Mouse (Mus musculus): Measurements from ENCODE around the gene Sv2a.

Sv2a gene

DNA sequence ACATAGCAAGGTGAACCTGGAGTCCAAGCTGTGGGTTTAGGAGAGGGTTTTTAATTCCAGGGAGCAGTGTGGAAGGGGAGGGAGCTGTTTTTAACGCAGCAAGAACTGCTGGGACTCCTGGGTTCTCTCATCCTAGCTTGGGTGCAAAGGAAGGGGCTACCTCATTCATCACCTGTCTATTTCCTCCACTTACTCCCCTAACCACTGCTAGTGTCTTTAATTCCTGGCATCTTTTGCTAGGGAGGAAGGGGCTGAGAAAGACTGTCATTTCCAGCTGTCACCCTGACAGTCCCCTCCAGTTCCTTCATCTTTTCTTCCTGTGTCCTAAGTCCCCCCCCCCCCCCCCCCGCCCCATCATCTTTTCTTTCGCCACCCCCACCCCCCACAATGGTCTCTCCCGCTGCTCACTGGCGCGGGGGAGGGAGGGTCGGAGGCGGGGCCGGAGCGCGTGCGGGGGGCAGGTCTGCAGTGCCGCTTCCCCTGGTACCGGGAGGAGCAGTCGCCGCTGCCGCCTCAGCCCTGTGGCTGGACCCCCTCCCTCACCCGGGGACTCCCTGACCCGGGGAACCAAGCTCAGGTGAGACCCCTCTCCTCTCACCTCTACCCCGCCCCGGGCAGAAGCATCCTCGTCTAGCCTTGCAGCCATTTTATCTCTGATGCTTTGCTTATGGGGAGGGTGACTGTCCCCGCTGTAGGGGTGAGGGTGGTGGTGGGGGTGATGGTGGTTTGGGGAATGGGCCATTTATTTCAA, at the start of gene Sv2a:
TSS of gene Sv2a (plus strand) at position 425 of the 751 bp plus-strand sequence.
- DNase-seq (ENCODE audit: low spot score in 2 of 2): peak; percentile 36 to 45

DNA sequence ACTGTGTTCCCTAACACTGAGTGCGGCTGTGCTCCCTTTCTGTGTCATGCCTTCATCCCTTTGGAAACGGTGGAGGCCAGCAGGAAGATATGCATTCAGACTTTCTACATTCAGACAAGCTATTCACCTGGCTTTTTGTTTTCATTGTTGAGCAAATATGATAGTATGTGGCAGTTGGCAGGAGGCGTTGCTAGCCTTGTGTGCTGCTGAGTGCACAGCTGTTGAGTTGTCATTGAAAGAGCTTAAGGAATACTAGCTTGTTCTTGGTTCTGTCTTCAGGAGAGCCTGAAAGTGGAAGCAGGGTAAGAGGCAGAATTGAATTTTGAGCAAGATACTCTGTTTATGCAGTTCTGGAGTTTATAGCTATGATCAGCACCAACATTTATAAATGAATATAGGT, 48.5 kb upstream of the Sv2a start:
- DNase-seq (ENCODE audit: low spot score in 2 of 2): no peak

DNA sequence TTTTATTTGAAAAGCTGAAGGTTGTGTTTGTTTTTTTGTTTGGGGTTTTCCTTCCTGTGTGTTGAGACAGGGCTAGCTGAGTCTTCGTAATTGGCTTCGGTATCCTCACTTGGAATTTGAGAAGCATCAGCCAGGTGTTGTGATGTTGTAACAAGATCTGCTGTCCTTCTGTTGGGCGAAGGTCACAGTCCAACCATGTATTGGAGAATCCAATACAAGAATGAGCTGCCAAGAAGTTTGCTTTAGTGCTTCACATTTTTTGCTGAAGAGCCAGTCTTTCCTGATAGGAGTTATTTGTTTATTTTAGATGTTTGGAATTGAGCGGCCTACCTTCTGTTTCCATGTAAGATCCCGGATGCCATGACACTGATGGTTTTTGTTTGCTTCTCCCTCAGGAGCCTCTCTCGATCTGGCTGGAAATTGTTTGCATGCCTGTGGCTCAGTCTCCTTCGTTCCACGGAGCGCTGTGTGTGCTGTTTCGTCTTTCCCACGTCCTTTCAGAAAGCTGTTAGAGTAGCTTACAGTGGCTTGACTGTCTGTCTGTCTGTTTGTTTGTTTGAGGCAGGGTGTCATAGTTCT, 47.5 kb upstream of the Sv2a start:
- no peak for DNase-seq (ENCODE audit: low spot score in 2 of 2)

DNA sequence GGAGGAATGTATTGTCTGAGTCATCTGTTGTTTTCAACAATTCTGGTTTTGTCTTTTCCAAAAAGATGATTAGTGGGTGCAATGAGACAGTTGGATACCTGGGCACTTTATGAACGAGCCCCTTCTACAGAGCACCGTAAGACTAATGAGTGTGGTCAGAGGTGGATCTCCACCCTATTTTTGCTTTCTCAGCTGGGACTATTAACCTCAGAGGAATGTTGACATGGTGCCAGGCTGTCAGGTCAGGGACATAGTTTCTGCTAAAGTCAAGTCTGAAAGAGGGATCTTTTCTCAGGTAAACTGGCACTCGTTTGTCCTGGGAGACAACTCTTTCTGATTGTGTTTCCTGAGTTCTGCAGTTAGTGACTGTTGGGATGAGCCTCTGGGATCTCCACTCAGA, 45.9 kb upstream of the Sv2a start:
- no peak for DNase-seq (ENCODE audit: low spot score in 2 of 2)

DNA sequence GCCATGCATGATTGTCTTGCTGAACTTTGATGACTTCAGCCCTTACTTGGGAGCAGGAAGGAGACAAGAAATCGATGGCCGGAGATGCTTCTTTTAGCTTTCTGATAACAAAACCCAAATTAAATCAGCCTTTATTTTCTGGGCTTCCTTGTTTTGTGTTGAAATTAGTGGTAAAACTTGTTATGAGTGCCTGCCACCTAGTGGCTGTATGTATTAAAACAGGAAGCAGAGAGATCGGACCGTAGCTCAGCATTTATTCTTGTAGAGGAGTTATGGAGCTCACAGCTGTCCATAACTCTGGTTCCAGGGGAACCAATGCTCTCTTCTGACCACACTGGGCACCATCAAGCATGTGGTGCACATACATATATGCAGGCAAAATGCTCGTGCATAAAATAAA, 33.0 kb upstream of the Sv2a start:
- peak; percentile 18 to 62 for DNase-seq (ENCODE audit: low spot score in 2 of 2)

DNA sequence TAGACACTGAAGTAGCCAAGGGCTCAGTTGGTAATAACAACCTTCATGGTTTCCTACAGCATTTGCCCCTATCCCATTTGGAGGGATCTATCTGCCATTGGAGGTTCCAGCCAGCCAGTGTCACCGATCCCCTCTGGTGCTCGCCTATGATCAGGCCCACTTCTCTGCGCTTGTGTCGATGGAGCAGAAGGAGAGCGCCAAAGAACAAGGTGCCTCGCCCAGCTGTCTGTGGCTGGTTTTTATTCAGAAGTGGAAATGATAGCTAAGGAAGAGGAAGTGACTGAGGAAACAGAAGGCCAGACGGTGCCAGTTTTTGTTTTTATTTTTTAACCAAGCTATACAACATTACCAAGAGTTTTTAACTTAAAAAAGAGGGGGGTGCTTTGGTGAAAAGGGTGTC, 29.1 kb upstream of the Sv2a start:
- no peak for DNase-seq (ENCODE audit: low spot score in 2 of 2)

DNA sequence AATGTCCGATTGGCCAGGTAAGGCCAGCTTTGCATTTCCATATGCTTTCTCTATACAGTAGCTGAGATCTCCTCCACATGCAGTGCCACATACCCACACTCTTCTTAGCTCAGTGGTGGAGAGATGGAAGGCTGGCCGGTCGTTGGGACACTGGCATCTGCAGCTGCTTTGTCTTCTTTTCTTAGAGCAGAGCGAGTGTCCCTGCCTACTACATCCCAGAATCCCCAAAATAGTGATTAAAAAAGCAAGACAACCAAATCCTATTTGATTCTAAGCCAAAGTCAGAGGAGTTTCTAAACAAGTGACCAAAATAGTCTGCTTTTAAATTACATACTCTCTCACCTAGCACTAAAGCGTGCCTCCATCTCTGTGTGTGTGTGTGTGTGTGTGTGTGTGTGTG, 28.3 kb upstream of the Sv2a start:
- DNase-seq (ENCODE audit: low spot score in 2 of 2): no peak

DNA sequence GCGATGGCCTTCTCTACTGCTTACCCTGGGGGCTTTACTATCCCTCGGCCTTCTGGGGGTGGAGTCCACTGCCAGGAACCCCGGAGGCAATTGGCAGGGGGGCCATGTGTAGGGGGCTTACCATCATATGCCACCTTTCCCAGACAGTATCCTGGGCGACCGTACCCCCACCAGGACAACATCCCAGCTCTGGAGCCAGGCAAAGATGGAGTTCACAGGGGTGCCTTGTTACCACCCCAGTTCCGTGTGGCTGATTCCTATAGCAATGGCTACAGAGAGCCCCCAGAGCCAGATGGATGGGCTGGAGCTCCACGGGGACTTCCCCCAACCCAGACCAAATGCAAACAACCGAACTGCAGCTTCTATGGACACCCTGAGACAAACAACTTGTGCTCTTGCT, 25.4 kb upstream of the Sv2a start:
- no peak for DNase-seq (ENCODE audit: low spot score in 2 of 2)

DNA sequence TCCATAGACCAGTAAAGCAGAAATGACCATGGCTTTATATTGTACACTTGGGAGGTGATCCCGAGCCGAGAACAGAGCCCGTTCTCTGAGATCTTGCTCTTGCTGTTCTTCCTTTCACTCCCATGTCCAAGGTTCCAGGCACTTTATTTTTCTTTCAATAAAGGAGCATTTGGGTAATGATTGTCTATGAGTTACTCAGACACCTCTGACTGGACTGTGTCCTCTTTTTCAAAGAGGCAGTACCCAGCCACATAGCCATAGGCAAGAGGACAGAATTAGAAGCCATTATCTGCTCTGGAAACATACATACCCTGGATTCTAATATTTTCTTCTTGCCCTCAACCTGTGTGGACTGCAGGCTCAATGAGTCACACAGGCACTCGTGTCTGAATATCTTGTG, 21.1 kb upstream of the Sv2a start:
- no peak for DNase-seq (ENCODE audit: low spot score in 2 of 2)

DNA sequence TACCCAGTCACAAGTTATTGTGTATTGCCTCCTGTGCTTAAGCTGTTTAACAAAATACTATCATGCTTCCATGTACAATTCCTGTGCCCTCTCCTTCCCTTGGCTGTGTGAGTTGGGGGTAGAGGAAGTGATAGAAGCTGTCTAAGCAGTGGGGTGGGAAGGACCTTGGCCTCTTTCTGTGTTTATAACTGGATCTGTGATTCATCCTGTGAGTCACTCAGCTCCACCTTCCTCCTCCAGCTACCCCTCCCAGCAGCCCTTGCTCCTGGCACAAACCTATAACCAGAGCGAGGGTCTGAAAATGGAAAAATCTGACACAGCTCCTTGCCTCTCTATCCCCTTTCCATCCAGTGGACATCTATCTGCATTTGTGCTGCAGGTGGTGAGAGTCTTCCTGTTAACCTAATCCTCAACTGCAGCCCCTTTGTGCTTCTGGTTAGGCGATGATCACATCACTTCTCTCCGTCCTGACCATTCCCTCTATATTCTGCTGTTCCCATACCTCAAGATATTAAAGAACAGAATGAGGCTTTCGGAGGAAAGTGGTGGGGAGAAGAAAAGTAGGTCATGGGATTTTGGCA, 20.6 kb upstream of the Sv2a start:
- DNase-seq (ENCODE audit: low spot score in 2 of 2): no peak

DNA sequence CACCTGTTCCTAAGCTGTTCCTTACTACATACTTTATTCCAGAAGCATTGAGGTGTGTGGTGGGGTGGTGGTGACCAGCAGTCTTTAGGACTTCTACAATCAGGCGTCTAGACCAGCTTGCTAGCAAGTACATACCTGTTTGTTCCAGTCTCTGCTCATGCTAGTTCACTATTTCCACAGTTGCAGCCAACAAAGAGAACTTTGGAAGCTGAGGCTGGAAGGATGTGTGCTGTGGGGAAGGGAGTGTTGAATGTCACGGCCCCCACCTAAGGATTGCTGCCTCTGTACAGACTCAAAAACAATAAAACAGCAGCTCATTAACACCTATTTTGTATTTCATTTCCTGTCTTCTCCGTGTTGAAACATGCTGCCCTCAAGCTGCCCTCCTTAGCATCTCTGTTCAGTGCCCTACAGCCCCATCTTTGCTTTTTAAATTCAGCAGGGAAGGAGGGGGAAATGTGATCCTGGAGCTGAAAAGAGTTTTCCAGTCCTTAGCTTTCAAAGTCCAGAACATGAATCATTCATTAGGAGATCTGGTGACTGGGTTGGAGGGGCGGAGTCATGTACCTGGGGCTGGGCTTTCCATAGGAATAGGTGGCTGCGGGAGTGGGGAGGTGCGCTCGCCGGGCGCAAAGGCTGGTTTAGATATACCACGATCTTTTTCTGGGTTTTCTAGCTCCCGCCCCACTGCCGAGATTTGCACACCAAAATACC, 20.0 kb upstream of the Sv2a start:
- no peak for DNase-seq (ENCODE audit: low spot score in 2 of 2)

DNA sequence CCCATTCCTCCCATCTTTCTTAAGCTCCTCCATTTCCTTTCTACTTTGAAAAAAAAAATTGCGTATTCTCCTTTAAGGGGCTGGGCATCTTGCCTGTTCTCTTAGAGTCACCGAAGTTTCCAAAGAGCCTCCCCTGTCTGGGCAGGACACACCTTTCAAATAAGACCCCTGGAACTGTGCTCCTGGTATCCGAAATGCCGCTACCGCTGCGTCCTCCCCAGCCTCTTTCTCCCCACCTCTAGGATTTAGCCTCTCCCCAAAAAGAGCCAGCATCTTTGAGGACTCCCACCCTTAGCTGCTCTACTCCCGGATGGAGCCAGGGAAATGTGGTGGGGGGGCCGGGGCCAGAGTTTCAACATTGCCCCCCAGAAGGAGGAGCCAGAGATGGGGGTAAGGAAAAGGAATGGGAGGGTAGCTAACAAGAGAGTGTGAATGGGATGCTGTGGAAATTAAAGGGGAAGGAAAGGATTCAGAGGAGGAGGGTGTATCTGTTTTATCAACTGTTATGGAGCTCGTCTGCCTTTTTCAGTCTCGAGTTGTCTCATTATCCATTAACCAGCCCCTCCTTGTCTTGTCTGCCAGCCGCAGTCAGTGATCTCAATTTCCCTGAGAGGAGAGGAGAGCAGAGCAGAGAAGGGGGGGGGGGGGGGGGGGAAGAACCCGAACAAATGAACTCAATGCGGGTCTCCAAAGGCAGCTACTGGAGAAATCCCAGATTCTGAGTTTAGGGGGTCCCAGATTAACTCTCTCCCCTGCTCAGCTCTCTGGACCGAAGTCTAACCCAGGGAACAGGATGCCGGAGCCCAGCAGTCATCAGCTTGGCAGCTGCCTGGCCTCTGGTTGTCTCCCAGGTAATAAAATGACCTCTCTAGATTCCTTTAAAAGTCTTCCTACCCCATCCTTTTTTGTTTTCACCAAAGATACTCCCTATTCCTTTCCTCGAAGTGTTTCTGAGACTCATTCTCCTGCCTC, 18.8 kb upstream of the Sv2a start, which contains the start of gene Mtmr11:
TSS of gene Mtmr11 (plus strand) at position 136 of the 972 bp plus-strand sequence.
- DNase-seq (ENCODE audit: low spot score in 2 of 2): no peak

DNA sequence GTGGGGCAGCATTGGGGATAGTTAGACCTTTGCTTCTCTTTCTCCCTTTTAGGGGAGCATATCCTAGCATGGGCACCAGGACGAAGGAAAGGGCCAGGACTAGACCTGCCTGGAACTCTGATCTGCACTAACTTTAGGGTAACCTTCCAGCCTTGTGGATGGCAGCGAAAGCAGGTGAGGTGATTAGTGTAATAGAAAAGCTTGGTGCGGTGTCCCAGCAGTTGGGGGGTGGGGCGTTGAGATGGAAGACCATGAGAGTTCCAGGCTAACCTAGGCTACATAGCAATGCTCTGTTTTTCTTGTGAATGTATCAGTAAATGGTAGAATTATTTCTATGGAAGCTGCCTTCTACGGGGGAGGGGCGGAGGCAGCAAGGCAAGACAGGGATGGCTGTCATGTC, 17.9 kb upstream of the Sv2a start:
- DNase-seq (ENCODE audit: low spot score in 2 of 2): no peak

DNA sequence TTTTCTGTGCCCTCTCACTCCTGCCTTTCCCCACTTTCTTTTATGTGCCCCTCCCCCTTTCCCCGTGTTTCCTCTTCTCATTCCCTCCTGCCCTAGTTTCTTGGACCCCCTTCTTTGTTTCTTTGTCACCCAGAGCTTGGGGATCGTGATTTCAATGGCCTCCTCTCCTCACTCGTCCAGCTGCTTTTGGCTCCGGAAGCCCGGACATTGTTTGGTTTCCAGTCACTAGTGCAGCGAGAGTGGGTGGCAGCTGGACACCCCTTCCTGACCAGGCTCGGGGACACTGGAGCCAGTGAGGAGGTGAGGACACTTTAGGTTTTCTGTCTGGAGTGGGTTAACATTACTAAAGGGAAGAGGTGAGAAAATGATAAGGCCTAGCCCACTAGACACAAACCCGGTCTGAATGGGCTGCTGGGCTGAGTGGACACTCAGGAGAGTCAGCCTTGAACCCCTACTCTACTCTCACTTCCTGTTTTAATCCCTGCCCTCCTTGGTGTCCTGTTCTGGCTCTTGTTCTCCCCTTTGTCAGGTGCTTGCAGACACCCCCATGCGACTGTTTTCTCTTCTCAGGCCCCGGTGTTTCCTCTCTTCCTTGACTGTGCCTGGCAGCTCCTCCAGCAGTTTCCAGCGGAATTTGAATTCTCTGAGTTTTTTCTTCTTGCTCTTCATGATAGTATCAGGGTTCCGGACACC, 12.3 kb upstream of the Sv2a start:
- DNase-seq (ENCODE audit: low spot score in 2 of 2): no peak

DNA sequence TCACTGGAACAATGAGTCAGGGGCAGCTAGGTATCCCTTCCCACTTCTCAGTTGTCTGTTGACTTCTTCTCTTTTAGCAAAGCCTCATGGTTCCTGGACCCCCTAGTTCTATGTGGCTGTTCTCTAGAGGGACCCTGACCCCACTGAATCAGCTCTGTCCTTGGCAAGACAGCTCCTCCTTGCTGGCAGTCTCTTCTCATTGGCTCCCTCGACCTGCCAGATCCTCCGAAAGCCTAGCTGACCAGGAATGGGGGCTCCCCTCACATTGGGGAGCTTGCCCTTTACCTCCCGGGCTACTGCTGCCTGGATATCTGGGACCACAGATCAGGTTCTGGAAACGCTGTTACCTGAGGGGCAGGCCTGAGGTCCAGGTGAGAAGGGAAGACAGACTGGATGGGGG, 10.7 kb upstream of the Sv2a start:
- DNase-seq (ENCODE audit: low spot score in 2 of 2): no peak

DNA sequence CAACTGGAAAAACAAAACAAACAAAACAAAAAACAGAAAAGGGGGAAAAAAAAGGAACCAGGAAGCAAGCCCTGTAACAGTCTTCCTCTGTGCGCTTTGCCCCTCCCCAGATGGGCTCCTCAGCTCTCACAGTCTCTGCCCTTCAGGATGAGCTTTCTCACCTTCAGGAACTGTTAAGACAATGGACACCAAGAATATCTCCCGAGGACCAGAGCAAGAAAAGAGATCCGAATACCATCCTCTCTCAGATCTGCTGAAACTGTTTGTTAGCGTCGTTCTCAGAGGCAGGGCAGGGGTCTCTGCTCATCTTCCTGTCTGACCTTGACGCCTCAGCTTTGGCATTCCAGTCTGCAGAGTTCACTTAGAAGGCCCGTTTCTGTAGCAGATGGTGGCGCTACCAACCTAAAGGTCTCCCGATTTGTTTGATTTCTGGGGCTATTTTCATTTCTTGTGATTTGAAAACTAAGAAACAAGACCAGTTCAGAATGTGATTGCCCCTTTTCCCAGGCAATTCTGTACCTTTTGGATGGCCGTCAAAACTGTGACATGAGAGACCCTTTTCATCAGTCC, 9.9 kb upstream of the Sv2a start:
- DNase-seq (ENCODE audit: low spot score in 2 of 2): peak in 1 of 2 experiments; percentile 23

DNA sequence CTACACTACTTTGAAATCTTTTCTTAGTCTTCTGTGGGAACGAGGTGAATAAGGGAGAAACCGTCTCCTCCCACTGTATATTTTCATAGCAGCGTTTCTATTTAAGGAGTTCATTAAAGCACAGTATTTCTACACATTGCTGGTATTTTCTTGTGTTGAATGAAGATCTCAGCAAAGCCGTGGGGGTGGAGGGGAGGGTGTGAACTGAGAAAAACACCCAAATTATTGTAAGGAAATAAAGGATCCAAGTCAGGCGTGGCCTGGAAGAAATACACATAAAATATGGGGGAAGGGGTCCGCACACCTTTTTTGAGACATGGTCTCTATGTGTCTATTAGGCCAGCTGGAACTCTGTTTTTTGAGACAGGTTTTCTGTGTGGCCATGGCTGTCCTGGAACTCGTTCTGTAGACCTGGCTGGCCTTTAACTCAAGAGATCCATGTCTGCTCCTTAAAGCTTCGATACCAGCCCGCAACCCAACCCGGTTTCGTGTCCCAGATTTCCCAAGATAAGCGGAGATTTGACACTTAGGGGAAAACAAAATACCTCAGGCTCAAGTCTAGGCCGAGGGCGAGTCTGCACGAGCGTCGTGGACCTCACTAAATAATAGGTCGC, 9.3 kb upstream of the Sv2a start:
- no peak for DNase-seq (ENCODE audit: low spot score in 2 of 2)

DNA sequence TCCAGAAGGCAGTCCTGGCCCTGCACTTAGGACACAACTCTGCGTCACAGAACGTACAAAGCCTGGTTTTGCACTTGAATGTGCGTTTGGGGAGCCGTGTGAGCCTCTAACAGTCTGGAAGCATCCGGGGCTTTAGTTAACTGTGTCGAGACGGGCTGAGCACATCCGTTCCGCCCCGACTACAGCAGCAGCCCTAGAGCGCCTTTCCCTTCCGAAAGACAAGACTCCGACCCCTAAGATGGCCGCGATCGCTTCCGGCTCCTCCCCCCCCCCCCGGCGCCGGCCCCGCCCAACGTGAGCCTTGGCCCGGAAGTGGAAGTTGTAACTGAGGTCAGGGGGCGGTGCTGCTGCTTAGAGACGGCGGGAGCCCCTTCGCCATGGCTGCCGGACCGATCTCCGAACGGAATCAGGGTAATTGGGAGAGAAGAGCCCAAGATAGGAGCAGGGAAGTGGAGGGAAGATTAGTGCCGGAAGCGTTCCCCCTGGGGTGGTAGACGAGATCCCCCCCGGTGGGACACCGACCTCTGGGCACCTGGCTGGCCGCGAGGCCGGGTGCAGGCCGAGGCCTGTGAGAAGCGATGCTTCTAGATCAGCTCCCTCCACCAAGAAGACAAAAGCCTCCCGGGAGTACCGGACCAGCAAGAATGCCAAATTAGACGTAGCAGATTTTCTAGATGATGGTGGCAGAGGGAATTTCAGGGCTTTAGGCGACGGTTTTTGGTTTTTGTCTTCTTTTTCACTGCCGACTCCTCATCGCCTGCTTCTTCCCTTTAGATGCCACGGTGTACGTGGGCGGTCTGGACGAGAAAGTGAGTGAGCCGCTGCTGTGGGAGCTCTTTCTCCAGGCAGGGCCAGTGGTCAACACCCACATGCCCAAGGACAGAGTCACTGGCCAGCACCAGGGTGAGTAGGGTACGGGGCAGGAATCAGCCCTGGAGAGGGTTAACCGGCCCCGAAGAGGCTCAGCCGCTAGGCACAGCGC, 8.5 kb upstream of the Sv2a start, which contains the start of gene Sf3b4:
TSS of gene Sf3b4 (plus strand) at position 136 of the 982 bp plus-strand sequence.
- peak; percentile 84 to 85 for DNase-seq (ENCODE audit: low spot score in 2 of 2)

DNA sequence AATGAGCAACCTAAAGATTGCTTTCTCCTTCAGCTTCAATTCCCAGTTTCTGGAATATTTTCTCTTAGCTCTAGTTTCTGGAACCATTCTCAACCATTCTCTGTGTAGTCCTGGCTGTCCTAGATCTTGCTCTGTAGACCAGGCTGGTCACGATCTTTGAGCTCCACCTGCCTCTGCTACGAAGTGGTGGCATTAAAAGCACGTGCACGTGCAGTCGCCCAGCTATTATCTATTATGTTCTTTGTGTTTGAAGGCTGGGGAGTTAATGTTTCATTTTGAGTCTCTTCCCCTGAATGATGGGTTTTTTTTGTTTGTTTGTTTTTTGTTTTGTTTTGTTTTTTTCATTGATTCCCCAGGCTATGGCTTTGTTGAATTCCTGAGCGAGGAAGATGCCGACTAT, 7.8 kb upstream of the Sv2a start:
- DNase-seq (ENCODE audit: low spot score in 2 of 2): no peak

Data from thymus, postnatal 10 days (tissue).